Mouse (Mus musculus) heart, embryonic 16.5 days (tissue): Measurements from ENCODE around the gene Mgst2. TPM values are rescaled to one million over a fixed set of nuclear protein-coding genes. Genes with fewer than 3 reads are reported as not detected.

Experiments
- ATAC-seq: fragments of 200-750 bp; cut with Nextera tagmentation; replicated peaks from 2 replicates; pipeline ENCODE4 v1.8.0; 2017; ENCODE audit warnings: moderate number of reproducible peaks; ENCODE audit not compliant: insufficient read depth, low FRiP score; ENCODE audit errors: extremely low read depth
- H3K27ac ChIP-seq: fragments of 300-500 bp; sonication (generic); 2 replicates; pipeline ENCODE4 v1.5.1; 2014; ENCODE audit warnings: mild to moderate bottlenecking, low read length, control low read depth, moderate library complexity
- H3K27me3 ChIP-seq: fragments of 300-500 bp; sonication (generic); 2 replicates; pipeline ENCODE4 v1.6.1; 2014; ENCODE audit warnings: low read length, mixed read lengths; ENCODE audit not compliant: control insufficient read depth, insufficient read depth
- H3K36me3 ChIP-seq: fragments of 300-500 bp; sonication (generic); 2 replicates; pipeline ENCODE4 v1.6.1; 2014; ENCODE audit not compliant: control insufficient read depth, insufficient read depth
- H3K4me1 ChIP-seq: fragments of 300-500 bp; sonication (generic); 2 replicates; pipeline ENCODE4 v1.6.1; 2014; ENCODE audit warnings: low read length, mixed read lengths; ENCODE audit not compliant: control insufficient read depth, insufficient read depth
- H3K4me2 ChIP-seq: fragments of 300-500 bp; sonication (generic); 2 replicates; pipeline ENCODE4 v1.6.1; 2014; ENCODE audit warnings: low read depth, mild to moderate bottlenecking, control low read depth, low read length
- H3K4me3 ChIP-seq: fragments of 300-500 bp; sonication (generic); 2 replicates; pipeline ENCODE4 v1.5.1; 2014; ENCODE audit warnings: mild to moderate bottlenecking, control low read depth, low read length
- H3K9ac ChIP-seq: fragments of 300-500 bp; sonication (generic); 2 replicates; pipeline ENCODE4 v1.6.1; 2014; ENCODE audit warnings: low read length, control low read depth
- H3K9me3 ChIP-seq: fragments of 300-500 bp; sonication (generic); replicated peaks from 2 replicates; pipeline ENCODE4 v1.6.1; 2016; ENCODE audit warnings: low read length; ENCODE audit not compliant: control insufficient read depth
- WGBS: fragments of 180-500 bp; shearing (Covaris S2); extraction: QIAGEN DNeasy Blood & Tissue Kit; methylation state at CpG from one replicate; pipeline ENCODE4 v1.1.7; 2014; 5-methylcytosine and 5-hydroxymethylcytosine counted together
- polyA plus RNA-seq: library from polyadenylated mRNA; unstranded; fragments of >200 nt; fragmentation: Nextera tagmentation; extraction: Ambion mirVana; gene quantifications from 2 replicates; pipeline ENCODE4 v1.2.1, GENCODE M21; 2015

Mgst2 gene
- polyA plus RNA-seq, 1 experiment from 2014 or later: 13.8 TPM

GRCm38 (mm10) chr3:51714469-51714868 is 54.3 kb downstream of the Mgst2 start:
- no peak overlapping the region for H3K4me2 ChIP-seq
- no peaks in the 10 kb centered on the region for H3K9me3 ChIP-seq
- no peaks in the 10 kb centered on the region for H3K36me3 ChIP-seq
- H3K4me3 ChIP-seq: no peak overlapping the region
- H3K27ac ChIP-seq: no peak overlapping the region
- WGBS: 77% methylated on average over 5 of the region's 5 CpGs
- no peak for ATAC-seq
- H3K4me1 ChIP-seq: peaks cover 34% of the 10 kb centered on the region
- no peak overlapping the region for H3K9ac ChIP-seq
- H3K27me3 ChIP-seq: no peaks in the 10 kb centered on the region

DNA sequence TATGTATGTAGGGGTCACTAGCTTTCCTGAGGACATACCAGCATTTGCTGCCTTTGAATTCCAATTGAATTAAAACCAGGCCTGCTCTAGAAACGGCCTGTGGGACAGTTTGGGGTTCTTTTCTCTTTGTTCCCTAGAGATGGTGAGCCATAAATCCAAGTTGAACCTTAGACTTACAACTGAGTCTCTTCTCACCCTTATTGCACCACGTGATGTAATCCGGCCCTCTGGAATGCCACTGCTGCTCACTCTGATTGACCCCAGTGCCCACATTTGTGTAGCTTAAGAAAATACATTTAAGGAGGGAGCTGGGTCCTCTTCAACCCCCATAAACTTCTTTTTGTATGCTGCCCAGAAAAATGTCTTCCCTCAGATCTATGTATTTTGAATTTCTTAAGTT is 57.3 kb downstream of the Mgst2 start:
- 64% methylated on average over 3 of the region's 3 CpGs for WGBS
- no peak for ATAC-seq
- H3K4me2 ChIP-seq: no peak overlapping the region

DNA sequence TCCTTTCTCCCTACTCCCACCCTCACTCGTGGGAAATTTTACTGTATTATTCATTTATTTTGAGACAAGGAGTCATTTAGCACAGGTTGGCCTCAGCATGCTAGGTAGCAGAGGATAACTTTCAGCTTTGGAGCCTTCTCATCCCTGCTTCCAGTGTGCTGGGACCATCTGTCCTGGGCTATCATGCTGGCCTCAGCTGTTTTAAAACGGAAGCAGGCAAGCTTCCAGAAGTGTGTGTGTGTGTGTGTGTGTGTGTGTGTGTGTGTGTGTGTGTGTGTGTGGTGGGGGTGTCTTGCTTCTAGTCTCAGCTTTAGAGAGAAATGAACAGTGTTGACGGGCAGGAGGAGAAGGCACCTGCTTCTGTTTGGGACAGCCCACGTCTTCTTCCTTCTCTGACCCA is 57.7 kb downstream of the Mgst2 start:
- H3K4me1 ChIP-seq: peaks cover 24% of the 10 kb centered on the region
- 62% methylated on average over 4 of the region's 4 CpGs for WGBS
- no peaks in the 10 kb centered on the region for H3K9me3 ChIP-seq
- no peak overlapping the region for H3K9ac ChIP-seq
- H3K27ac ChIP-seq: no peak overlapping the region
- no peaks in the 10 kb centered on the region for H3K27me3 ChIP-seq
- ATAC-seq: no peak
- no peaks in the 10 kb centered on the region for H3K36me3 ChIP-seq
- H3K4me3 ChIP-seq: no peak overlapping the region
- H3K4me2 ChIP-seq: no peak overlapping the region

More for the DNA sequence above, 57.3 kb downstream of the Mgst2 start:
- H3K9ac ChIP-seq: no peak overlapping the region
- no peaks in the 10 kb centered on the region for H3K9me3 ChIP-seq
- no peaks in the 10 kb centered on the region for H3K36me3 ChIP-seq
- H3K27ac ChIP-seq: no peak overlapping the region
- no peak overlapping the region for H3K4me3 ChIP-seq
- H3K4me1 ChIP-seq: peaks cover 27% of the 10 kb centered on the region
- no peaks in the 10 kb centered on the region for H3K27me3 ChIP-seq

GRCm38 (mm10) chr3:51719373-51719772 is 59.2 kb downstream of the Mgst2 start:
- H3K27me3 ChIP-seq: no peaks in the 10 kb centered on the region
- H3K4me1 ChIP-seq: peaks cover 18% of the 10 kb centered on the region
- no peak overlapping the region for H3K4me2 ChIP-seq
- H3K4me3 ChIP-seq: no peak overlapping the region
- H3K9ac ChIP-seq: no peak overlapping the region
- H3K36me3 ChIP-seq: no peaks in the 10 kb centered on the region
- H3K27ac ChIP-seq: no peak overlapping the region
- WGBS: 31% methylated on average over 3 of the region's 3 CpGs
- H3K9me3 ChIP-seq: no peaks in the 10 kb centered on the region
- ATAC-seq: peak; percentile 57; the same call in 1 of the 2 replicates

DNA sequence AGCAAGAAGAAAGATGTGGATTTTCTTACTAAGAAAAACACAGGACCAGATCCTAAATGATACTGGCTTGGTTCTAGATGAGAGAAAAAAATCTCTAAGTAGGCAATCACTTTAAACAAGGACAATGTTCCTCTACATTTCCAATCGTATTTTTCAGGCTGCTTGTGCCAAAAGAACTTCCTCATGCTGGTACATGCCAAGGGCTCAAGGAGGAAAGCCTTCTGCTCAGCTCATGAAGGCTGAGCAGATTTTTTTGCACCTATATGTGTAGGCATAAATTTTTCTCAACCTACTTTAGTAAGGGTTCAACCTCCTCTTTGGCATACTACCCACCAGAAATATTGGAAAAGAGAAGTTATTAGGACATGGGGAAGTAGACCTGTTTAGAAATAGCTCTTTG is 59.8 kb downstream of the Mgst2 start:
- Histone ChIP-seq H3K36me3 (no peaks in the 10 kb centered on the region), H3K27me3 (no peaks in the 10 kb centered on the region), H3K4me2 (no peak overlapping the region), H3K9ac (no peak overlapping the region), H3K27ac (no peak overlapping the region), H3K9me3 (no peaks in the 10 kb centered on the region), H3K4me1 (peaks cover 23% of the 10 kb centered on the region), H3K4me3 (no peak overlapping the region)
- no peak for ATAC-seq
- 69% methylated on average over 1 of the region's 1 CpGs for WGBS

GRCm38 (mm10) chr3:51726257-51726656 is 66.1 kb downstream of the Mgst2 start:
- ATAC-seq: no peak
- no peak overlapping the region for H3K9ac ChIP-seq
- peaks cover 45% of the 10 kb centered on the region for H3K4me1 ChIP-seq
- H3K27ac ChIP-seq: peak overlapping the region; percentile 37; the same call in 1 of the 2 replicates
- no peaks in the 10 kb centered on the region for H3K9me3 ChIP-seq
- no peak overlapping the region for H3K4me2 ChIP-seq
- WGBS: 59% methylated on average over 6 of the region's 6 CpGs
- no peaks in the 10 kb centered on the region for H3K27me3 ChIP-seq
- no peaks in the 10 kb centered on the region for H3K36me3 ChIP-seq
- H3K4me3 ChIP-seq: no peak overlapping the region

DNA sequence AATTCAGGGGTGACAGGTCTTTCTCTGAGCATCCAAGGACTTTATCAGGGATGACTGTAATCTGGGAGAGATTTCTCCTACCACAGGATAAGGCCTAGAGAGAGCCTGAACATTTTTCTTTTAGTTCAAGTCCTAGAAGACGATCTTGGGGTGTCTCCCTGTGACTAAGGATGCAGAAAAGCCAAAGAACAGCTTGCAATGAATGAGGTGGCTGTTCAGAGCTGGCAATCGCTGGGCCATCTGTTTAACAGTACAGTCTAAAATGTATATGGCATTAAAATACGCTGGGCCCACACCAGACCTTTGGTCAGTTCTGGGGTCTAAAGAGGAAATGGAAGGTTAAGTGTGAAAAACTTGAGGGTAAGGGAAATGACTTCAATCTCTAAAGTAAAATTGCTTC is 67.3 kb downstream of the Mgst2 start:
- no peak overlapping the region for H3K4me3 ChIP-seq
- WGBS: 45% methylated on average over 3 of the region's 3 CpGs
- peak overlapping the region; percentile 23; the same call in 1 of the 2 replicates for H3K9ac ChIP-seq

GRCm38 (mm10) chr3:51727968-51728367 is 67.8 kb downstream of the Mgst2 start:
- H3K9ac ChIP-seq: peak overlapping the region; percentile 23
- peak overlapping the region; percentile 88 for H3K27ac ChIP-seq
- peak overlapping the region; percentile 59 for H3K4me2 ChIP-seq
- WGBS: 11% methylated on average over 8 of the region's 8 CpGs
- peak; percentile 33 for ATAC-seq
- H3K27me3 ChIP-seq: no peaks in the 10 kb centered on the region
- H3K4me3 ChIP-seq: peak overlapping the region; percentile 21; the same call in 1 of the 2 replicates
- H3K9me3 ChIP-seq: no peaks in the 10 kb centered on the region
- no peaks in the 10 kb centered on the region for H3K36me3 ChIP-seq
- H3K4me1 ChIP-seq: peaks cover 49% of the 10 kb centered on the region

More for the DNA sequence above, 67.3 kb downstream of the Mgst2 start:
- H3K27me3 ChIP-seq: no peaks in the 10 kb centered on the region
- peak overlapping the region; percentile 88 for H3K27ac ChIP-seq
- no peaks in the 10 kb centered on the region for H3K36me3 ChIP-seq
- ATAC-seq: no peak
- peaks cover 45% of the 10 kb centered on the region for H3K4me1 ChIP-seq
- peak overlapping the region; percentile 59; the same call in 1 of the 2 replicates for H3K4me2 ChIP-seq
- no peaks in the 10 kb centered on the region for H3K9me3 ChIP-seq

DNA sequence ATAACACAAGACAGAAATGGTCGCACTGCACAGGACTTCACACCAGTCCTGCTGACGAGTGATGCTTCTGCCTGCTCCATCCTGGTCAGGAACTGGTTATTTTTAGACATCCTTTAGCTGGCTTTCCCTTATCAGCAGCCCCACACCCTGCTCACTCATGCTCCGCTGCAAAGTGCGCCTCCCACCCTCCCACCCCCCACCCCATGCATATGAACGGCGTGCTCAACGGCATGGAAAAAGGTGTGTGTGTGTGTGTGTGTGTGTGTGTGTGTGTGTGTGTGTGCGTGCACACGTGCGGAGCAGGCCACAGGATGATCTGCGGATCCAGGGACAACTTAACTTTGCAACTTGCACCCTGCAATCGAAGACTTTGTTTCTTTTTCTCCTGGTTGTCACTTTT is 68.3 kb downstream of the Mgst2 start:
- peaks cover 49% of the 10 kb centered on the region for H3K4me1 ChIP-seq
- peak overlapping the region; percentile 21 for H3K4me3 ChIP-seq
- no peaks in the 10 kb centered on the region for H3K36me3 ChIP-seq
- H3K27me3 ChIP-seq: no peaks in the 10 kb centered on the region
- ATAC-seq: peak; percentile 89
- H3K9ac ChIP-seq: peak overlapping the region; percentile 23
- no peaks in the 10 kb centered on the region for H3K9me3 ChIP-seq
- 6% methylated on average over 12 of the region's 12 CpGs for WGBS
- H3K27ac ChIP-seq: peak overlapping the region; percentile 88
- peak overlapping the region; percentile 59 for H3K4me2 ChIP-seq
